11 mouse cellular contexts compared by ENCODE assay signal in genomic region chr7:136226031-136226430, GRCm38 (mm10).
DNase-seq lines count a peak whose midpoint lies in the region.
"Had no signal": no experiment of that assay in that cellular context is flagged by ENCODE, and none has a peak within 500 bp of the region (broad histone marks: within the 10 kb centered on the region; RNA-seq: fewer than 3 reads in every experiment).

No protein-coding gene starts in this region.

- intact Hi-C loops in heart, postnatal 10 days (cut with DNase I), result no loop called here
- intact Hi-C loops in heart, postnatal 14 days (cut with DNase I), result no loop called here

- peak; percentile 29 to 35 for DNase-seq in heart, postnatal 10 days
- DNase-seq in heart, postnatal 14 days, result no peak
- peak; percentile 34 for DNase-seq in kidney, adult 9 months
- DNase-seq in kidney, postnatal 10 days, result no peak
- DNase-seq in adrenal gland, postnatal 10 days, result peak; percentile 71
- peak; percentile 25 to 40 for DNase-seq in kidney, postnatal 36 days
- DNase-seq in embryo, embryonic 11 days, result no peak
- DNase-seq: cerebellum, adult 18-20 months; lung, embryonic 14.5 days; lung, postnatal 4 days; thymus, adult 18-20 months had no signal

Comparison
In these comparisons a context has a peak if more than half of its experiments do, and no peak if none do; other contexts are left out.
1. DNase-seq: peak in heart, postnatal 10 days (2 of 2), kidney, adult 9 months (single experiment), adrenal gland, postnatal 10 days (single experiment) and kidney, postnatal 36 days (2 of 2); none in heart, postnatal 14 days (0 of 2), kidney, postnatal 10 days (single experiment) and embryo, embryonic 11 days (single experiment).